Mouse (Mus musculus): ENCODE data around the gene Zscan2. TPM values are rescaled to one million over a fixed set of nuclear protein-coding genes. Genes with fewer than 3 reads are reported as not detected.
A peak's percentile ranks its signal among the peaks of the same experiment; 100 is the strongest.

The Zscan2 gene
- polyA plus RNA-seq, 1 experiment from 2014 or later: 1.6 TPM

DNA sequence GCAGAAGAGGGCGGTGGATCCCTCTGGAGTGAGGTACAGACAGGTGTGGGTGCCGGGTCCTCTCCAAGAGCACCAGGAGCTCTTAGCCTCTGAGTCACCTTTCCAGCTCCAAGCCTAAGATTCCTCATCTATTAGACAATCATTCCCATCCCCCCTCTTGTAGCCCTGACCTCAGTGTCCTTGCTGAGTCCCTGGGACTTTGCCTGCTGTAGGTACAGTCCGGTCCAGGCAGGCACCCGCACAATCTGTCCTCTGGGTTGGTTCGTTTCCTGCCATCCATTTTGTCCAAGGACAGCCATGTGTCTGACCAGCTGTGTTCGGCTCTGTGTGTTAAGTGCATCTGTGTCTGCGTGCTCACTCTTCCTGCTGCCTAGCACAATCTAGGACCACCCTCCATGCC lies 27.9 kb downstream of the Zscan2 start:
- WGBS: 64% methylated on average over 7 of the region's 7 CpGs
- Histone ChIP-seq H3K9me3 (ENCODE audit: control insufficient read depth, low read length) (no peaks in the 10 kb centered on the region), H3K27ac (replicated peaks in 1 of 2; ENCODE audit: control insufficient read depth in 1 of 2, insufficient read depth in 1 of 2, low read depth in 2 of 2, low read length in 2 of 2) (peak overlapping the region; percentile 62 to 63), H3K4me2 (ENCODE audit: low read length) (no peak overlapping the region), H3K9ac (ENCODE audit: low read length) (no peak overlapping the region), H3K4me1 (ENCODE audit: control insufficient read depth in 2 of 2, insufficient read depth in 2 of 2, low read length in 2 of 2) (peaks cover 10 to 13% of the 10 kb centered on the region in 2 experiments; a peak in 3 of 4 replicates), H3K4me3 (ENCODE audit: control insufficient read depth in 1 of 2, insufficient read depth in 1 of 2, low read depth in 1 of 2, low read length in 2 of 2) (no peak overlapping the region), H3K36me3 (ENCODE audit: control insufficient read depth, insufficient read depth, low read length) (peaks cover 34% of the 10 kb centered on the region), H3K27me3 (ENCODE audit: control insufficient read depth, insufficient read depth, low read length) (no peaks in the 10 kb centered on the region)
- ATAC-seq (ENCODE audit: insufficient number of reproducible peaks, insufficient read depth, low FRiP score, low read depth): no peak

DNA sequence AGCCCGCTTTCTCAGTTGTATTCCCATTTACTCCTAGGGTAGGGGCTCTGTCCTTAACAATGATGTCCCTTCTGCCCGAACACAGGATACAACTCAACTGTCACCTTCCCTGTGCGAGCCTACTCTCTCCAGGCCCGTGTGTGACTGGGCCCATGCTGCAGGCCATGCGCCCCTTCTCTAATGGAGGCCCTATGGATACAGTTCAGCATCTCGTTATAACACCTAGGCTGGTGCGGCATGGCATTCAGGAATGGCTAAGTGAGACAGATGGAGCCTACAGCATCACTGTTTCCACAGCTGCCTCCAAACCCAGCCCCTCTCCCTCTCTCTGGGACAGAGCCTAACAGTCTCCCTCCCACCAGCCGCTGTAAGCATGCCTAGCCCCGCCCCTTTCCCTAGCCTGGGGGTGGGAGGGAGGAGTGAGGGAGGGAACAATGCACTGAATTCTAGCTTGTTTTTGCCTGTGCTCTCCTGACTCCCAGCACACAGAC lies 28.3 kb downstream of the Zscan2 start:
- peak; percentile 62 for ATAC-seq (ENCODE audit: insufficient number of reproducible peaks, insufficient read depth, low FRiP score, low read depth)
- Histone ChIP-seq H3K4me3 (ENCODE audit: control insufficient read depth in 1 of 2, insufficient read depth in 1 of 2, low read depth in 1 of 2, low read length in 2 of 2) (no peak overlapping the region), H3K27me3 (ENCODE audit: control insufficient read depth, insufficient read depth, low read length) (no peaks in the 10 kb centered on the region), H3K9ac (ENCODE audit: low read length) (no peak overlapping the region), H3K36me3 (ENCODE audit: control insufficient read depth, insufficient read depth, low read length) (peaks cover 38% of the 10 kb centered on the region), H3K4me2 (ENCODE audit: low read length) (no peak overlapping the region), H3K27ac (replicated peaks in 1 of 2; ENCODE audit: control insufficient read depth in 1 of 2, insufficient read depth in 1 of 2, low read depth in 2 of 2, low read length in 2 of 2) (peak overlapping the region; percentile 62 to 63), H3K4me1 (ENCODE audit: control insufficient read depth in 2 of 2, insufficient read depth in 2 of 2, low read length in 2 of 2) (peaks cover 10 to 13% of the 10 kb centered on the region in 2 experiments; a peak in 3 of 4 replicates), H3K9me3 (ENCODE audit: control insufficient read depth, low read length) (no peaks in the 10 kb centered on the region)
- 44% methylated on average over 9 of the region's 9 CpGs for WGBS

DNA sequence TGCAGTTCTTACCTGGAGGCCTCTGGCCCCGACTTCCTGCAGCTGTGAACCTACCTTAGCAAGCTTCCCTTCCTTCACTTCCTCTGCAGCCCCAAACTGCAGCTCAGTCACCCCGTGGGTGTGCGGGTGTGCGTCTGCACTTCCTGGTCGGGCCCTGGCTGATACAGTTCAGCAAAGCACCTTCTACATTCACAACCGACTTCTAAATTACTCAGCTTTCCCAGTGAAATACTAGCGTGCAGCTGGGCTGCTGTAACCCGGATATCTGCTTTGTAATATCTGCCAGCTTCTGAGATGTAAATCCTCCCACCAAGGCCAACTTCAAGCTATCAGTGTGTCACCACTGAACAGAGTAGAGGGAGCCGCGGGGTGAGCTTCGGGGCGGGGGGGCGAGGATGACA lies 29.1 kb downstream of the Zscan2 start:
- no peaks in the 10 kb centered on the region for H3K9me3 ChIP-seq (ENCODE audit: control insufficient read depth, low read length)
- ATAC-seq (ENCODE audit: insufficient number of reproducible peaks, insufficient read depth, low FRiP score, low read depth): no peak
- H3K4me1 ChIP-seq (ENCODE audit: control insufficient read depth in 2 of 2, insufficient read depth in 2 of 2, low read length in 2 of 2): peaks cover 10 to 13% of the 10 kb centered on the region in 2 experiments; a peak in 3 of 4 replicates
- no peaks in the 10 kb centered on the region for H3K27me3 ChIP-seq (ENCODE audit: control insufficient read depth, insufficient read depth, low read length)
- no peak overlapping the region for H3K4me3 ChIP-seq (ENCODE audit: control insufficient read depth in 1 of 2, insufficient read depth in 1 of 2, low read depth in 1 of 2, low read length in 2 of 2)
- WGBS: 73% methylated on average over 13 of the region's 13 CpGs
- H3K36me3 ChIP-seq (ENCODE audit: control insufficient read depth, insufficient read depth, low read length): peaks cover 45% of the 10 kb centered on the region
- H3K4me2 ChIP-seq (ENCODE audit: low read length): no peak overlapping the region
- H3K9ac ChIP-seq (ENCODE audit: low read length): no peak overlapping the region
- H3K27ac ChIP-seq (replicated peaks in 1 of 2; ENCODE audit: control insufficient read depth in 1 of 2, insufficient read depth in 1 of 2, low read depth in 2 of 2, low read length in 2 of 2): peak overlapping the region in 1 of 2 experiments; percentile 56; a peak in 1 of 4 replicates

DNA sequence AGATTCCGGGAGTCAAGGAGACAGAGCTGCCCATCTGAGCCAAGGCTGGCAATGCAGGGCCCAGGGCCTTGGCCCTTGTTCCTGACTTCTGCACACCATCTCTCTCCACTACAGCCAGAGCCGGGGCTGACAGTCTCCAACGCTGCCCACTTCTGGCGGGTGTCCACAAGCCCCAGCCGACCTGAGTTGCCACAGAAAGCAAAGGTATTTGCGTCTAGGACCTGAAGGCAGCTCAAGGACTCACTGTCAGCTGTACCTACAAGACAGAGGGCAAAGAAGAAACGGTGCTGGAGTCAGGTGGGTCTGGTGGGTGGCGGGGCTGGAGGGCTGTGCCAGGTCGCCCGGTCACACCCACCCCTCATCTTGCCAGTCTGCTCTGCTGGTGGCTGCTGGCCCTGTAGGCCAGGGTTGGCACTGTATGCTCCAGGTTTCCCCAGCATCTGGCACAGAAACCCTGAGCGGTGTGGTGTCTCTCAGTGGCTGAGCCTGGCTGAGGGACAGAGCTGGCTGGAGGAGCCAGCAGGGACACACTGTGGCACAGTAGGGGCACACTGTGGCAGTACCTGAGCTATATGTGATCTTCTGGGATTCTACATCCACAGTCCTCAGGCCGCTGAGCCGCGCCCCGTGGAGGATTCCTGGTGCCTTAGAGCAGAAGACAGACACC lies 32.5 kb downstream of the Zscan2 start:
- ATAC-seq (ENCODE audit: insufficient number of reproducible peaks, insufficient read depth, low FRiP score, low read depth): no peak
- H3K4me2 ChIP-seq (ENCODE audit: low read length): no peak overlapping the region
- 88% methylated on average over 15 of the region's 15 CpGs for WGBS
- peaks cover 76% of the 10 kb centered on the region for H3K36me3 ChIP-seq (ENCODE audit: control insufficient read depth, insufficient read depth, low read length)
- H3K4me1 ChIP-seq (ENCODE audit: control insufficient read depth in 2 of 2, insufficient read depth in 2 of 2, low read length in 2 of 2): peaks cover 10 to 13% of the 10 kb centered on the region in 2 experiments; a peak in 3 of 4 replicates
- no peaks in the 10 kb centered on the region for H3K9me3 ChIP-seq (ENCODE audit: control insufficient read depth, low read length)
- H3K27ac ChIP-seq (replicated peaks in 1 of 2; ENCODE audit: control insufficient read depth in 1 of 2, insufficient read depth in 1 of 2, low read depth in 2 of 2, low read length in 2 of 2): peak overlapping the region; percentile 22 to 33; a peak in 2 of 4 replicates
- H3K27me3 ChIP-seq (ENCODE audit: control insufficient read depth, insufficient read depth, low read length): no peaks in the 10 kb centered on the region
- H3K4me3 ChIP-seq (ENCODE audit: control insufficient read depth in 1 of 2, insufficient read depth in 1 of 2, low read depth in 1 of 2, low read length in 2 of 2): no peak overlapping the region
- H3K9ac ChIP-seq (ENCODE audit: low read length): no peak overlapping the region

DNA sequence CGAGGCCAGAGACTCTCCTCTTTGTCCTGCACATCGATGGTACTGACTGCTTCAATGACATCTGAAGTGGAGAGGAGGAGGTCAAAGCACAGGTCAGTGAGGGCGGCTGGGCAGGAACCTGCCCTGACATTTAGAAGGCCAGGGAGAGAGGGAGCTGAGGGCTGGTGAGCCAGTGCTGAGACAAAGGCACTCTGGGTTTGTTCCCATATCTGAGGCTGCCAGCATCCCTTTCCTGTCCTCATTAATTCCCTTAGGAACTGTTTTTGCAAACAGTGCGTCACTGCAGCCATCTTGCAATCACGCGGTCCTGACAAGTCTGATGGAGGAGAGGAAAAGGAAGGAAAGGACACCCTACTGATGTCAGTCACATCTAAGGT lies 33.0 kb downstream of the Zscan2 start:
- Histone ChIP-seq H3K4me2 (ENCODE audit: low read length) (no peak overlapping the region), H3K4me1 (ENCODE audit: control insufficient read depth in 2 of 2, insufficient read depth in 2 of 2, low read length in 2 of 2) (peaks cover 8 to 10% of the 10 kb centered on the region in 2 experiments; a peak in 3 of 4 replicates), H3K4me3 (ENCODE audit: control insufficient read depth in 1 of 2, insufficient read depth in 1 of 2, low read depth in 1 of 2, low read length in 2 of 2) (no peak overlapping the region), H3K27me3 (ENCODE audit: control insufficient read depth, insufficient read depth, low read length) (no peaks in the 10 kb centered on the region), H3K9ac (ENCODE audit: low read length) (no peak overlapping the region), H3K36me3 (ENCODE audit: control insufficient read depth, insufficient read depth, low read length) (peaks cover 79% of the 10 kb centered on the region), H3K27ac (replicated peaks in 1 of 2; ENCODE audit: control insufficient read depth in 1 of 2, insufficient read depth in 1 of 2, low read depth in 2 of 2, low read length in 2 of 2) (peak overlapping the region; percentile 22 to 33; a peak in 2 of 4 replicates), H3K9me3 (ENCODE audit: control insufficient read depth, low read length) (no peaks in the 10 kb centered on the region)
- WGBS: 55% methylated on average over 6 of the region's 6 CpGs
- ATAC-seq (ENCODE audit: insufficient number of reproducible peaks, insufficient read depth, low FRiP score, low read depth): no peak

DNA sequence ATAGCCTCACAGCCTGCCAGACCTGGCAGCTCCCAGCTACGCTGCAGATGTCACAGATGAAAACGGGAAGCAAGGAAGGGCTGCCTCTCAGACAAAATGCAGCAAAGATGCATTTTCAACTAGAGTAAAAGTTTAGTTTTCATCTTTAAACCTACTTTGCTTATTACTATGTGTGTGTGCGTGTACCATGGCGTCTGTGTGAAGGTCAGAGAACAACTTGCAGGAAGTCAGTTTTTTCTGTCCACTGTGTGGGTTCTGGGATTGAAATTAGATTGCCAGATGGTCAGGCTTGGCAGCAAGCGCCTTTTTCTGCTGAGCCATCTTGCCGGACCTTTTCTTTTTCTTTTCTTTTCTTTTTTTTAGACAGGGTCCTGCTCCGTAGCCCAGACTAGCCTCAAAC lies 33.5 kb downstream of the Zscan2 start:
- WGBS: 78% methylated on average over 7 of the region's 7 CpGs
- Histone ChIP-seq H3K4me1 (ENCODE audit: control insufficient read depth in 2 of 2, insufficient read depth in 2 of 2, low read length in 2 of 2) (peaks cover 3 to 5% of the 10 kb centered on the region in 2 experiments; a peak in 3 of 4 replicates), H3K9me3 (ENCODE audit: control insufficient read depth, low read length) (no peaks in the 10 kb centered on the region), H3K27ac (replicated peaks in 1 of 2; ENCODE audit: control insufficient read depth in 1 of 2, insufficient read depth in 1 of 2, low read depth in 2 of 2, low read length in 2 of 2) (peak overlapping the region in 1 of 2 experiments; percentile 33; a peak in 1 of 4 replicates), H3K36me3 (ENCODE audit: control insufficient read depth, insufficient read depth, low read length) (peaks cover 82% of the 10 kb centered on the region), H3K4me3 (ENCODE audit: control insufficient read depth in 1 of 2, insufficient read depth in 1 of 2, low read depth in 1 of 2, low read length in 2 of 2) (no peak overlapping the region), H3K4me2 (ENCODE audit: low read length) (no peak overlapping the region), H3K27me3 (ENCODE audit: control insufficient read depth, insufficient read depth, low read length) (no peaks in the 10 kb centered on the region), H3K9ac (ENCODE audit: low read length) (no peak overlapping the region)
- no peak for ATAC-seq (ENCODE audit: insufficient number of reproducible peaks, insufficient read depth, low FRiP score, low read depth)

DNA sequence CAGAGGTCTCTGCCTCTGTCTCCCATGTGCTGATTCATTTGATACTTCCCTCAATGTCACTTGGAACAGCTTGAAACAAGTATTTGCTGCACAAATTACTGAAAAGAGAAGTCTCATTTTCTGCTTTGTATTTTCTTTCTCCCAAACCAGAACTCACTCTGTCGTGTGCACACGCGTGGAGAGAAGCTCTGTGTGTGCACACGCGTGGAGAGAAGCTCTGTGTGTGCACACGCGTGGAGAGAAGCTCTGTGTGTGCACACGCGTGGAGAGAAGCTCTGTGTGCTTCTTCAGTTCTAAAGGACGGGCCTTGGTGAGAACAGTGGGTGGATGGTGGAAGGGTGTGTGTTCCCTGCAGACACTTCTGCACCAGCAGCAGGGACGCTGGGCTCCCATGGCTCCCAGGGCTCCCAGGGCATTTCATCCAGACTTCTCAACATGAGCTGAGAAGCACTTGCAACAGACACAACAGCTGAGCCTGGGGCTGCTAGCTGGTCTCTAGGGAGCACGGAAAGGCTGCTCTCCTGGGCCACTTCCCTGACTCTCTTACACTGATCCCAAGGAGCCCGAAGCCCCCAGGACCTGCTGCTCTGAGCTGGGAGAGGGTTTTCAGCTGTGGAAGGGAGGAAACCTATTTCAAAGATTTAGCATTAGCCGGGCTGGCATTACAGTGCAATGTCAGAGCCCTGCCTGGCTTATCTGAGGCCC lies 34.2 kb downstream of the Zscan2 start:
- no peak for ATAC-seq (ENCODE audit: insufficient number of reproducible peaks, insufficient read depth, low FRiP score, low read depth)
- Histone ChIP-seq H3K4me2 (ENCODE audit: low read length) (no peak overlapping the region), H3K4me1 (ENCODE audit: control insufficient read depth in 2 of 2, insufficient read depth in 2 of 2, low read length in 2 of 2) (peaks cover 0 to under 1% of the 10 kb centered on the region in 2 experiments; a peak in 1 of 4 replicates), H3K36me3 (ENCODE audit: control insufficient read depth, insufficient read depth, low read length) (peaks cover 82% of the 10 kb centered on the region), H3K27me3 (ENCODE audit: control insufficient read depth, insufficient read depth, low read length) (no peaks in the 10 kb centered on the region), H3K4me3 (ENCODE audit: control insufficient read depth in 1 of 2, insufficient read depth in 1 of 2, low read depth in 1 of 2, low read length in 2 of 2) (no peak overlapping the region), H3K9ac (ENCODE audit: low read length) (no peak overlapping the region), H3K27ac (replicated peaks in 1 of 2; ENCODE audit: control insufficient read depth in 1 of 2, insufficient read depth in 1 of 2, low read depth in 2 of 2, low read length in 2 of 2) (no peak overlapping the region), H3K9me3 (ENCODE audit: control insufficient read depth, low read length) (no peaks in the 10 kb centered on the region)
- WGBS: 90% methylated on average over 14 of the region's 14 CpGs

Measured in heart, embryonic 14.5 days (tissue).